Mouse (Mus musculus) cortical plate, adult 2 months (tissue): Measurements from ENCODE around the gene G3bp1. TPM values are rescaled to one million over a fixed set of nuclear protein-coding genes. Genes with fewer than 3 reads are reported as not detected.

Experiments
- H3K27ac ChIP-seq: fragments of 200-500 bp; 2 replicates; pipeline ENCODE4 v1.5.1; 2012; ENCODE audit warnings: low read length, control low read depth, inconsistent platforms; ENCODE audit not compliant: insufficient read depth
- H3K4me1 ChIP-seq: fragments of 200-500 bp; 2 replicates; pipeline ENCODE4 v1.6.1; 2011; ENCODE audit warnings: low read length; ENCODE audit not compliant: control insufficient read depth, insufficient read depth
- H3K4me3 ChIP-seq: fragments of 200-500 bp; 2 replicates; pipeline ENCODE4 v1.5.1; 2011; ENCODE audit warnings: mild to moderate bottlenecking, low read length, control low read depth; ENCODE audit not compliant: insufficient read depth
- CTCF ChIP-seq: fragments of 200-500 bp; IDR thresholded peaks from 2 replicates; pipeline ENCODE4 v1.5.1; 2011; ENCODE audit warnings: mild to moderate bottlenecking, control low read depth, low read length; ENCODE audit not compliant: insufficient read depth; ENCODE audit errors: extremely low read depth
- POLR2A ChIP-seq: fragments of 200-500 bp; IDR thresholded peaks from 2 replicates; pipeline ENCODE4 v1.6.1; 2011; ENCODE audit warnings: mild to moderate bottlenecking, low read length, control low read depth; ENCODE audit not compliant: insufficient read depth; ENCODE audit errors: extremely low read depth
- polyA plus RNA-seq: library from polyadenylated mRNA; depleted of rRNA; stranded (reverse); fragments of >200 nt; gene quantifications from 2 replicates; pipeline ENCODE4 v1.2.3, GENCODE M21; 2012

G3bp1 gene
- polyA plus RNA-seq, 1 experiment: 23.7 TPM

- H3K4me1 ChIP-seq: no peaks in the 10 kb centered on the region
- no peak overlapping the region for H3K27ac ChIP-seq
- H3K4me3 ChIP-seq: no peak overlapping the region
- TF ChIP-seq CTCF (no peak), POLR2A (no peak)
These were observed 29.8 kb upstream of the G3bp1 start for GRCm38 (mm10) chr11:55439718-55440117.

GRCm38 (mm10) chr11:55444772-55445171, 24.7 kb upstream of the G3bp1 start:
- Histone ChIP-seq H3K27ac (no peak overlapping the region), H3K4me3 (no peak overlapping the region), H3K4me1 (no peaks in the 10 kb centered on the region)
- TF ChIP-seq CTCF (peak; percentile 56), POLR2A (no peak)

GRCm38 (mm10) chr11:55446579-55446978, 22.9 kb upstream of the G3bp1 start:
- TF ChIP-seq POLR2A (no peak), CTCF (peak; percentile 85)
- H3K4me1 ChIP-seq: no peaks in the 10 kb centered on the region
- H3K4me3 ChIP-seq: no peak overlapping the region
- H3K27ac ChIP-seq: no peak overlapping the region

GRCm38 (mm10) chr11:55449531-55449930, 20.0 kb upstream of the G3bp1 start:
- Histone ChIP-seq H3K27ac (peak overlapping the region; percentile 82; the same call in 1 of the 2 replicates), H3K4me1 (no peaks in the 10 kb centered on the region), H3K4me3 (no peak overlapping the region)
- TF ChIP-seq CTCF: no peak

GRCm38 (mm10) chr11:55450311-55450710, 19.2 kb upstream of the G3bp1 start:
- no peaks in the 10 kb centered on the region for H3K4me1 ChIP-seq
- no peak overlapping the region for H3K4me3 ChIP-seq
- TF ChIP-seq CTCF (no peak), POLR2A (no peak)
- peak overlapping the region; percentile 82; the same call in 1 of the 2 replicates for H3K27ac ChIP-seq

GRCm38 (mm10) chr11:55453640-55454039, 15.8 kb upstream of the G3bp1 start:
- H3K27ac ChIP-seq: 0 out of 2 replicates have a peak overlapping the region, but pooled peaks have one; percentile 29
- no peak overlapping the region for H3K4me3 ChIP-seq
- no peaks in the 10 kb centered on the region for H3K4me1 ChIP-seq
- TF ChIP-seq CTCF: no peak
- TF ChIP-seq POLR2A: no peak

GRCm38 (mm10) chr11:55455166-55455565, 14.3 kb upstream of the G3bp1 start:
- TF ChIP-seq CTCF (no peak), POLR2A (no peak)

GRCm38 (mm10) chr11:55458501-55458900, 11.0 kb upstream of the G3bp1 start:
- Histone ChIP-seq H3K4me3 (no peak overlapping the region), H3K4me1 (no peaks in the 10 kb centered on the region)
- TF ChIP-seq CTCF (no peak), POLR2A (no peak)

More at GRCm38 (mm10) chr11:55455166-55455565, 14.3 kb upstream of the G3bp1 start:
- no peak overlapping the region for H3K4me3 ChIP-seq
- no peak overlapping the region for H3K27ac ChIP-seq
- no peaks in the 10 kb centered on the region for H3K4me1 ChIP-seq

GRCm38 (mm10) chr11:55459850-55460558, 9.5 kb upstream of the G3bp1 start:
- TF ChIP-seq CTCF (no peak), POLR2A (no peak)
- H3K4me3 ChIP-seq: peak overlapping the region; percentile 74
- no peak overlapping the region for H3K27ac ChIP-seq
- H3K4me1 ChIP-seq: no peaks in the 10 kb centered on the region

More at GRCm38 (mm10) chr11:55458501-55458900, 11.0 kb upstream of the G3bp1 start:
- H3K27ac ChIP-seq: no peak overlapping the region

- Histone ChIP-seq H3K4me3 (peak overlapping the region; percentile 74), H3K27ac (no peak overlapping the region), H3K4me1 (no peaks in the 10 kb centered on the region)
- peak; percentile 21; the same call in 1 of the 2 replicates for TF ChIP-seq CTCF
- TF ChIP-seq POLR2A: no peak
These were observed 8.9 kb upstream of the G3bp1 start for GRCm38 (mm10) chr11:55460559-55461018.
